Mouse (Mus musculus) layer of hippocampus, adult 8-10 months (tissue): Measurements from ENCODE around the gene Col18a1. TPM values are rescaled to one million over a fixed set of nuclear protein-coding genes. Genes with fewer than 3 reads are reported as not detected.
A peak's percentile ranks its signal among the peaks of the same experiment; 100 is the strongest.

Experiments used
- DNase-seq, 2 experiments: peaks; one replicate each; pipeline ENCODE4 v3.0.0; 2022; ENCODE audit warnings: low spot score in 2 of 2
- total RNA-seq, 4 experiments: library from RNA; stranded (reverse); gene quantifications; 2 replicates each; pipeline ENCODE4 v1.2.4; 2022

The Col18a1 gene
- total RNA-seq, 4 experiments from 2014 or later: 3.9 to 4.5 (median 4.3) TPM

GRCm38 (mm10) chr10:77111550-77112249 is 54.6 kb downstream of the Col18a1 start:
- DNase-seq: no peak

DNA sequence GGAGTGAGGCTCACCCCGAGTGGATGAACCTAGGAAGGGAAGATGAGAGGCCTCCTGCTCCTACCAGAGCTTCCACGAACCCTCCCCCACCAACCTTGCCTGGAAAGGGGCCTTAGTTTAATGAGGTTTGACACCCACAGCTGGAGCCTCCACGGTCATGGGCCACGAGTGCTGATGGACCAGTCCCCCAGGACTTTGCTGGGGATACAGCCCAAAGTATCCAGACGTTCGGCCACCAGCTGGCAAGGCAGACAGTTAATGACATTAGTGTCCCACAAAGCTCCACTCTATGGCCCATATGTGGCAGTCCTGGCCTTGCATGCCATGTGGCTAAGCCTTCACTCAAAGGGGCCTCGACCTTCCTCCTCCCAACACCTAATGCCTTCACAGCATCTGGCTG is 55.5 kb downstream of the Col18a1 start:
- no peak for DNase-seq

DNA sequence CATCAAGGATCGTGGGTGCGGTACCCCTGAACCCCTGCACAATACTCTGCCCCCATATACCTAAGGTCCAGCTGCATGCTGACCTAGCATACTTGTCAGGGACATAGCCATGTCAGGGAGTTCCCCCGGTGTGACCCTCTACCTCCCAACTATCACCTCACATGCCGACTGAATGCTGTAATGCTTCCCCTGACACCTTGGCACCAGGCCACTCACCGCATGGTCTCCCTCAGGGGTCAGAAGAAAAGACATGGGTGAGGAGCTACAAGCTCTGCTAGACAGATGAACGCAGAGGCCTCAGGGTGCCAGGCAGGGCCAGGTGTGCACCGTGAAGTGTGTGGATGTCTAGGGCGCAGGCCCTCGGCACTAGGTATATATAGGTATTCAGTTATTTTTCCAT is 56.3 kb downstream of the Col18a1 start:
- DNase-seq: no peak

DNA sequence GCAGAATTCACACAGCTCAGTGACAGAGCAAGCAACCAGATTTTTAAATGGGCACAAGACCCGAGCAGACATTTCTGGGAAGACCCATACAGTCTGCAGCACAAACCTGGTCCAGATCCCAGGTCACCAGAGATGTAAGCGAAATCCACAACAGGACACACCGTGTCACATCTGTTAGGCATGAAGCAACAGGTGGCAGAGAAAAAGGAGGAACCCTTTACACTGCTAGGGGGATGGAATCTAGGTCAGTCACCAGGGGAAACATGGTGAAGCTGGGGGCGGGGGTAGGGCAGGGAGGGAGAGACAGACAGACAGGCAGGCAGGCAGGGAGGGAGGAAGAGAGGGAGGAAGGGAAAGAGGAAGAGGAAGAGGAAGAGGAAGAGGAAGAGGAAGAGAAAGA is 58.2 kb downstream of the Col18a1 start:
- DNase-seq: no peak

DNA sequence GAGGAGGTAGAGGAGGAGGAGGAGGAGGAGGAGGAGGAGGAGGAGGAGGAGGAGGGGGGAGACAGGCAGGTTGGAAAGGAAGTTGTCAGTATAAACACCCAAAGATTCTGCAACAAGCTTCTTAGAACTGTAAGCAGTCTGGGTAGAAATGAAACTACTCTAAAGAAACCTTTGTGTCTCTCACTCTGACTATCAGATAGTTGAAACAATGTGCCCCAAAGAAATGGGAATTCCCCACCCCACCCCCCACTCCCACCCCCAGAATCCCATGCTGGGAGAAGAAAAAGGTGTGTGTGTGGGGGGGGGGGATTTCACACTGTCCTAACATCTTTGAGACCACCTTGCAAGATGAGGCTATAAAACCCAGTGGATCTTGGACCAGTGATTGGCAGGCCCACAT is 62.0 kb downstream of the Col18a1 start:
- DNase-seq: no peak

GRCm38 (mm10) chr10:77103689-77104088 is 62.7 kb downstream of the Col18a1 start:
- DNase-seq: no peak

DNA sequence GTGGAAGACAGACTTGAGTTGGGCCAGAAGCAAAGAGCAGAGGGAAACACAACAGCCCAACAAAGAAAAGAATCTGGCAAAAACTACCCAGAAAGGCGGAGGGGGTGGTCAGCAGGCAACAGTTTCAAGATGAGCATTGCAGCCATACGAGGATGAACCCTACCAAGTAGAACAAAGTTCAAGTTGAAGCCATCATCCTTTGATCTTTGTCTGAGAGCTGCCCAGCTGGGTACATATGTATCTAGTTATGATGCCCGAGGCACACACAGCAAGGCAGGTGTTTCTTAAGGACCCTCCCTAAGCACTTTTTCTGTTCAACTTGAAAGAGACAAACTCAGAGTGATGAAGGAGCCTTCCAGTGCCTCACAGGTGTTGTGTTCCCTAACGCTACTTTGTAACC is 66.6 kb downstream of the Col18a1 start:
- no peak for DNase-seq

- no peak for DNase-seq
Measured at GRCm38 (mm10) chr10:77098619-77099018, 67.7 kb downstream of the Col18a1 start.

- DNase-seq: no peak
Measured at GRCm38 (mm10) chr10:77097890-77098200, 68.5 kb downstream of the Col18a1 start.

DNA sequence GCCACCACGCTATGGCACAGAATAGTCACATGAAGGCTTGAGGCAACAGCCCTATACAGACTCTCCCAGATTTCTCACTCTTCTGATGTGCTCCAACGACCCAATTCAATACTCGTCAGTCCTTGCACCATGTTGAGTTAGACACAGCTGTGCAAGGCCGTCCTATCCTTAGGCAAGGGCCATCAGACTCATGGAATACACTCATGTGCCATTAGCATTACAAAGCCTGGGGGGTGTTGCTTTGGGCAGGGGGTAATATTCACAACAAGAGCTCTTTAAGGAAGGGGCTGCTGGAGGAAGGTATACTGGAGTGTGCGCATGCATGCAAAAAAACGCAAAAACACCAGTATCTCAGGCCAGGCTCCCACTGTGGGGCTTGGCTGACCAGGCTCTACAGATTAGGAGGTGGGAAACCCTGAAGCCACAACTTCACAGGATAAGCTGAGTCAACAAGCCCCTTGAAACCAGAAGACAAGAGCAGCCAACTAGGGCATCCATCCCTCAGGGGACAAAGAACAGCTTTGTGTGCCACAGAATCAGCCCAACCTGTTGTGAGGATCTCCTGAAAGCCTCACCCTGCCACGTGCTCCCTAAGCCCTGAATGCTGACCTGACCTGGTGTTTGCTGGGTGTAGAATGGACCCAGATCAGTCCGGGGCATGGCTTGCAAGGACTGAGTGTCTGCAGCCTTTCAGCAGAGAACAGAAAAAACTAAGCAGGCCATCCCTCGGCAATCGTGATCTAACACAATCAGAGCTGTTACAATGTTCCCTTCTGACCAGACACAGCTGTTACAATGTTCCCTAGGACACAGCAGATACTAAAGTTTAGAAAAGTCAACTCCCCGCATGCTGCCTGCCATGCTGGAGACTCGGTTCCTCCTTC is 69.1 kb downstream of the Col18a1 start:
- no peak for DNase-seq

GRCm38 (mm10) chr10:77095666-77096065 is 70.7 kb downstream of the Col18a1 start:
- peak in 1 of 2 experiments; percentile 50 for DNase-seq

DNA sequence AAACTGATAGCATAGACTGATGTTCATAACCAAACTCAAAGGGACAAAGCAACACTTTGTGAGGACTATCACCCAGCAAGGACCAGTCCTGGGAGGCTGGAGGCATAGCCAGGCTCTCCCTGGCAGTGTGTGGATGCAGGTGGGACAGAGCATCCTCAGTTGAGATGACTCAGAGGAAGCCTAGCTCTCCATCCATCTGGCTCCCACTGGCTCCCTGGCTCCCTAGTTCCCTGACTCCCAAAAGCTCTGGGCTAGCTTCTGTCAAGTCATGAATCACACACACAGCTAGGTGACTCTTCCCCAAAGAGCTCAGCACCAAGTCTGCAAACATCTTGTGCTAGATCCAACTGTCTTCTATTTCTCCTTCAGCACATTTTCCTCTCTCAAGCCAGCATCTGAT is 72.5 kb downstream of the Col18a1 start:
- DNase-seq: peak; percentile 39 to 46

GRCm38 (mm10) chr10:77091538-77092097 is 74.7 kb downstream of the Col18a1 start:
- DNase-seq: no peak

DNA sequence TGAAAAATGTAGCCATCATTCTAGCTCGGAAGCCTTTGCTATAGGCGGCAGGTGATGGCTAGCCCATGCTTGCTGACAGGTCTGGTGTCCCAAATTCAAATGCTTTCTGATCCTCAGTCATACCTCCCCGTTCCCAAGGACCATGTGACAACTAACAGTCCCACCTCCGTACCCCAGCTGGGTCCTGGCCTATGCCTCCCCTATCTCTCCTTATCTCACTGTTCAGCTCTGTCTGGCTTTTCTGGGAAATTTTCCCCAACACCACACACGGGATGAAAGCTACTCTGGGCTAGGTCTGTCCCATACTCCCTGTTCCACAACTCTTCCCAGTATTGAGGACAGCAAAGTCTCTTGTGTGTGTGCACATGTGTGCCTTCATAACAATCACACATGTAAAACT is 76.3 kb downstream of the Col18a1 start:
- no peak for DNase-seq

GRCm38 (mm10) chr10:77089336-77089735 is 77.0 kb downstream of the Col18a1 start:
- no peak for DNase-seq

DNA sequence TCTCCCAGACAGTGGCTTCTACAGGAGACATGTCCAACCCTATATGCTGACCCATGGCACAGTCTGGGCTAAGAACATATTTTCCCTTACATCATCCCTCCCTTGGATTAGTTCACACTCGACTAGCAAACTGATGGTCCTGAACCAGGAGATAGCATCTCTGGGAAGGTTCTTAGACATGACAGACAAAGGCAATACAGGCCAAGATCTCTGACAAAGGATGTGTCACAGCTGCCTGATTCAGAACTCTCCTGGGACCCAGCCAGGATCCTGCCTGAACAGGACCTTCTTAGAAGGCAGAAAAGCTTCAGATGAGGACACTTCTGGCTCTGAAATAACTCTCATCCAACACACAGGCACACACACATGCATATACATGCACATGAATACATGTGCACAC is 81.8 kb downstream of the Col18a1 start:
- DNase-seq: no peak

DNA sequence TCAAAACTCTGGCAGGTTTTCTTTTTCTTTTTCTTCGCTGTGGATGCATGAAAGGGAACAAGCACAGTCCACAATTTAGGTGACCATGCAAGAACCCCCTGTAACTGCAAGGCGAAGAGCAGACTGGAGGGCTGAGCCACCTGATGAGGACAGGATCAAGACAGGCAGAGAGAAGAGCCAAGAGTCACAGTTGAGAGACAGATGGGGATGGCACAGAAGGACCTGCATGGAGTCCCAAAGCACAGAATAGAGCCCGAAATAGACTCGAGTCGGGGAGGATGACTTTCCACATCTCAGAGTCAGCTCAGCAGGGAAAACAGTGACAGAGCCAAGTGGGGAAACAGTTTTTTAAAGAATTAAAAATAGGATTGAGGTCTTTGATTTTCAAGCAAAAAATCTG is 83.4 kb downstream of the Col18a1 start:
- DNase-seq: no peak

DNA sequence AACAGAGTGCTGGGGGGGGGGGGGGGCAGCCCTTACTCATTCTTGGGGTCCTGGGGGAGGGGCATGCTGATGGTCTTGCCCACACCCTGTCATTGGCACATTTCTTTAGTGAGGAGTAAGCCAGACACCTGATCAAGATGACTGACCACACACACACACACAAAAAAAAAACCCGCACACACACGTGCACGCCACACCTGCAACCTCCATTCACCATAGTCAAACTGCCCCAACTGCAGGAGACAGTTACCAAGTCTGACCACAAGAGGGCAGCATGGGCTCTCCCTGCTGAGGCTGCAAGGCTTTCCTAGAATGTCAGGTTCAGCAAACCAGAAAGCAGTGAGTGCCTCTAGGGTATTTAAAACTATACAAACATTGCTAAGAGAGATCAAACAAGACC is 83.9 kb downstream of the Col18a1 start:
- peak; percentile 56 to 84 for DNase-seq

DNA sequence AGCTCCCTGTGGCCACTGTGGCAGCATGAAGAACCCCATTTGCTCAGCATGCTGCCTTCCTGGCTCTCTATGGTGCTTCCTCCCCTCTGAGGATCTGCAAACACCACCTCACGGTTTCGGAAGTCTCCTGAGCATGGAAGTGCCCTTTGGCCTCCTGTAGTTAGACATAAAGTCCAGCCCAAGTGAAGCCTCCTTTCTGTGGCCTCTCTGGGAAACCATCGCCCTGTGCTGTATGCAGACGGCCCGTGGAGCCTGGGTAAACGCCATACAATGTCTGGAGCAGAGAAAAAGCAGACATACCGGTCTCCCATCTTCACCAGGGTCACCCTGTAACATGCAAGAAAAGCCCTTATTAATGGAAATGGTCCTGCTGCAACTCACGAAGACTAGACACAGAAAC is 87.4 kb downstream of the Col18a1 start:
- no peak for DNase-seq

DNA sequence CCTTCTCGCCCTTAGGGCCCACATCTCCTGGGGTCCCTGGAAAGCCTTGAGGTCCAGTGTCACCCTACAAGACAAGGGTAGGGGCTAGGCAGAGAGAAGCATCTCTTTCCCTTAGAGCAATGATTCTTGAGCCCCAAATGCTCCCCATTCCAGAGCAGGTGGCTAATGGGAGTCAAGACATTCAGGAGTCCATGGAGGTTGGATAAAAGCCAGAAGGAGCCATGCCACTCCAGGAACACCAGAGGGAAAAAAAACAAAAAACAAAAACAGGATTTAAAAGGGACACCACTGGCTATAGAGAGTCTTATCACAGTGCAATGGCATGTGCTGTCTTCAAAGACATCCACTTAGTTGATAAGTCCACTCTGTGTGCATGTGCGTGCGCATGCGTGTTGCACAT is 87.9 kb downstream of the Col18a1 start:
- no peak for DNase-seq

DNA sequence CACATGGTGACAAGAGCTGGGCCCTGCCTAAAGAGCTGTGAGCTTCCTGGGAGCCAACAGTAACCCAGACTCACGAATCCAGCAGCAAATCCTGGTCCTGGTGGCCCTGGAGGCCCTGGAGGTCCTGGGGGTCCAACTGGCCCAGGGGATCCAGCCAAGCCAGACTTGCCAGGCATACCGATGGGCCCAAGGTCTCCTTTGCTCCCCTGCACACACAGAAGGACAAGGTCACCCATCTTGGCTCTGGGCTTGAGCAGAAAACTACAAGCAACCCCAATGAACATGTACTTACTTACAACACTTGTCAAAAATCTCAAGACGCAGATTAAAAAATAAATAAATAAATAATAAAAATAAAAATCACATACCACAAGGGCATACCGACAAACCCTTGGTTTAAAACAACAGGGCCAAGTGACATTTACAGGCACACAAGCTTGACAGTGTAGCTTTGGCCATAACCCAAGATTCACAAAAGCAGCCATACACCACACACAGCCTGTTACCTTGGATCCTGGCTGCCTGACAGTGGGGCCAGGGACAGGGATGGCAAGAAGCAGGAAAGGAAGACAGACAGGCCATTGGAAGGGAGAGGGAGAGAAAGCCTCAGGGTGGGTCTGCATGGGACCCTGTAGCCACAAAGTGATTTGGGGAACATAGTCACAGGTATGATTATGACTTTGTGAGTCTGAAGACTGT is 91.9 kb downstream of the Col18a1 start:
- no peak for DNase-seq

GRCm38 (mm10) chr10:77070072-77070471 is 96.3 kb downstream of the Col18a1 start:
- DNase-seq: peak in 1 of 2 experiments; percentile 45
